Mouse (Mus musculus): ENCODE data around the gene Rcor3.
A peak's percentile ranks its signal among the peaks of the same experiment; 100 is the strongest.

Gene Rcor3

GRCm38 (mm10) chr1:192070618-192071051, 67.2 kb downstream of the Rcor3 start:
- no peak for DNase-seq (ENCODE audit: low spot score in 2 of 2)

- no peak for DNase-seq (ENCODE audit: low spot score in 2 of 2)
Observed at GRCm38 (mm10) chr1:192069971-192070591, 67.8 kb downstream of the Rcor3 start.

- DNase-seq (ENCODE audit: low spot score in 2 of 2): no peak
Observed at GRCm38 (mm10) chr1:192068188-192068587, 69.7 kb downstream of the Rcor3 start.

GRCm38 (mm10) chr1:192066956-192067355, 70.9 kb downstream of the Rcor3 start:
- no peak for DNase-seq (ENCODE audit: low spot score in 2 of 2)

GRCm38 (mm10) chr1:192063209-192063946, 74.5 kb downstream of the Rcor3 start:
- DNase-seq (ENCODE audit: low spot score in 2 of 2): no peak

GRCm38 (mm10) chr1:192062682-192063081, 75.2 kb downstream of the Rcor3 start:
- no peak for DNase-seq (ENCODE audit: low spot score in 2 of 2)

GRCm38 (mm10) chr1:192061666-192062306, 76.1 kb downstream of the Rcor3 start:
- DNase-seq (ENCODE audit: low spot score in 2 of 2): peak in 1 of 2 experiments; percentile 69

- DNase-seq (ENCODE audit: low spot score in 2 of 2): no peak
Observed at GRCm38 (mm10) chr1:192058911-192059310, 79.0 kb downstream of the Rcor3 start.

- DNase-seq (ENCODE audit: low spot score in 2 of 2): no peak
Observed at GRCm38 (mm10) chr1:192053726-192054125, 84.1 kb downstream of the Rcor3 start.

GRCm38 (mm10) chr1:192052986-192053385, 84.9 kb downstream of the Rcor3 start:
- no peak for DNase-seq (ENCODE audit: low spot score in 2 of 2)

- no peak for DNase-seq (ENCODE audit: low spot score in 2 of 2)
Observed at GRCm38 (mm10) chr1:192052461-192052860, 85.4 kb downstream of the Rcor3 start.
